ENCODE assay signal across 10 mouse cellular contexts in genomic region chr4:98739753-98740152, GRCm38 (mm10). TPM values are rescaled to one million over a fixed set of nuclear protein-coding genes. Genes with fewer than 3 reads are reported as not detected.
DNase-seq lines count a peak whose midpoint lies in the region; ATAC-seq and TF ChIP-seq lines count a peak whose summit lies in the region.
"Had no signal": no experiment of that assay in that cellular context is flagged by ENCODE, and none has a peak within 500 bp of the region (broad histone marks: within the 10 kb centered on the region; RNA-seq: fewer than 3 reads in every experiment).

No protein-coding gene starts in this region.

- ATAC-seq in frontal cortex, adult (ENCODE audit: low TSS enrichment): peak; percentile 80
- ATAC-seq in liver, embryonic 14.5 days (ENCODE audit: insufficient read depth): no peak
- ATAC-seq in liver, embryonic 11.5 days (replicated peaks; ENCODE audit: low FRiP score): no peak

- no peaks in the 10 kb centered on the region for H3K27me3 ChIP-seq in liver, embryonic 14.5 days (ENCODE audit: control insufficient read depth, insufficient read depth, low read length)
- no peaks in the 10 kb centered on the region for H3K27me3 ChIP-seq in liver, embryonic 11.5 days (replicated peaks; ENCODE audit: control insufficient read depth, insufficient read depth, low read length)
- H3K27me3 ChIP-seq: heart, embryonic 15.5 days had no signal

- H3K4me2 ChIP-seq in liver, embryonic 14.5 days (ENCODE audit: low read depth): no peak overlapping the region
- no peak overlapping the region for H3K4me2 ChIP-seq in liver, embryonic 11.5 days
- H3K4me2 ChIP-seq: heart, embryonic 15.5 days had no signal

- no peak for TF ChIP-seq EP300 in liver, embryonic 14.5 days (IDR thresholded peaks at IDR 0.05; ENCODE audit: low read depth)

- H3K9ac ChIP-seq in liver, embryonic 14.5 days (replicated peaks): no peak overlapping the region
- no peak overlapping the region for H3K9ac ChIP-seq in liver, embryonic 11.5 days (ENCODE audit: low read depth, low read length)
- H3K9ac ChIP-seq: heart, embryonic 15.5 days had no signal

- 34% methylated on average over 2 of the region's 2 CpGs for WGBS in liver, embryonic 14.5 days (ENCODE audit: insufficient replicate concordance)
- 53% methylated on average over 2 of the region's 2 CpGs for WGBS in liver, embryonic 11.5 days

- H3K9me3 ChIP-seq in liver, embryonic 14.5 days (ENCODE audit: control insufficient read depth, low read length): no peaks in the 10 kb centered on the region
- no peaks in the 10 kb centered on the region for H3K9me3 ChIP-seq in liver, embryonic 11.5 days (ENCODE audit: control insufficient read depth, low read length)
- H3K9me3 ChIP-seq: heart, embryonic 15.5 days had no signal

- no peak for TF ChIP-seq POLR2A in brain, embryonic 14.5 days (IDR thresholded peaks at IDR 0.05; ENCODE audit: borderline replicate concordance, extremely low read depth, insufficient read depth, insufficient read length, poor library complexity, severe bottlenecking)

- H3K4me3 ChIP-seq in liver, embryonic 14.5 days (ENCODE audit: insufficient read depth in 1 of 2, low read depth in 2 of 2, low read length in 2 of 2): no peak overlapping the region
- no peak overlapping the region for H3K4me3 ChIP-seq in liver, embryonic 11.5 days (ENCODE audit: low read depth, low read length)
- H3K4me3 ChIP-seq: heart, embryonic 15.5 days; myocyte had no signal

- TF ChIP-seq CTCF in liver, embryonic 14.5 days (IDR thresholded peaks at IDR 0.05; ENCODE audit: low read depth): peak; percentile 6; the same call in 1 of the 2 replicates
- peak; percentile 44; the same call in 1 of the 2 replicates for TF ChIP-seq CTCF in brain, embryonic 14.5 days (IDR thresholded peaks at IDR 0.05; ENCODE audit: borderline replicate concordance, extremely low read depth, insufficient read depth, insufficient read length)

- no peak for DNase-seq in frontal cortex, postnatal 10 days (ENCODE audit: low spot score in 2 of 2)
- no peak for DNase-seq in liver, embryonic 14.5 days (ENCODE audit: low read depth in 3 of 3, low spot score in 3 of 3)
- DNase-seq in liver, embryonic 11.5 days (ENCODE audit: low spot score): no peak
- DNase-seq in brain, embryonic 14.5 days (ENCODE audit: low read depth): peak; percentile 84
- peak; percentile 22 for DNase-seq in lung, postnatal 14 days
- DNase-seq in ovary, postnatal 14 days (ENCODE audit: low spot score): no peak
- DNase-seq in gastrocnemius, postnatal 36 days: no peak

- intact Hi-C loops in gastrocnemius, postnatal 36 days (cut with DNase I): loop anchor here (2.0 to 10.0 kb wide), 2 partner anchors 147 to 445 kb away; no protein-coding TSS in a partner anchor

- H3K36me3 ChIP-seq in liver, embryonic 14.5 days (replicated peaks; ENCODE audit: control insufficient read depth, insufficient read depth, low read depth): no peaks in the 10 kb centered on the region
- no peaks in the 10 kb centered on the region for H3K36me3 ChIP-seq in liver, embryonic 11.5 days (ENCODE audit: control insufficient read depth, insufficient read depth, low read length)
- H3K36me3 ChIP-seq: heart, embryonic 15.5 days had no signal

- no peak overlapping the region for H3K27ac ChIP-seq in liver, embryonic 14.5 days
- no peak overlapping the region for H3K27ac ChIP-seq in liver, embryonic 11.5 days (ENCODE audit: low read depth, low read length)
- H3K27ac ChIP-seq: heart, embryonic 15.5 days had no signal

- H3K4me1 ChIP-seq in liver, embryonic 14.5 days (replicated peaks; ENCODE audit: control insufficient read depth in 2 of 2, insufficient read depth in 2 of 2, low read length in 1 of 2): no peaks in the 10 kb centered on the region
- no peaks in the 10 kb centered on the region for H3K4me1 ChIP-seq in liver, embryonic 11.5 days (replicated peaks; ENCODE audit: control insufficient read depth, insufficient read depth, low read length)

RNA-seq across cellular contexts. Expression of gene L1td1, which starts 13.2 kb away (rescaled TPM):
- polyA plus RNA-seq in liver, embryonic 14.5 days (2012; rRNA removed): not detected in 2 replicates
- not detected in 2 replicates for polyA plus RNA-seq in liver, embryonic 14.5 days (2014; fragmentation: Nextera tagmentation; extraction: Ambion mirVana)
- 0.05 TPM in 1 of 2 replicates, not detected in the other for polyA plus RNA-seq in liver, embryonic 11.5 days (2014; fragmentation: Nextera tagmentation; extraction: Ambion mirVana)
- polyA plus RNA-seq in brain, embryonic 14.5 days (2012; rRNA removed): 0.04 and 0.31 TPM in 2 replicates
- not detected for total RNA-seq in gastrocnemius, postnatal 36 days (2021)
- polyA plus RNA-seq: heart, embryonic 15.5 days; myocyte had no signal

Comparison
In these comparisons a context has a peak if more than half of its experiments do, and no peak if none do; other contexts are left out.
1. DNase-seq: peak in brain, embryonic 14.5 days (single experiment) and lung, postnatal 14 days (single experiment); none in frontal cortex, postnatal 10 days (0 of 2), liver, embryonic 14.5 days (0 of 3), liver, embryonic 11.5 days (single experiment), ovary, postnatal 14 days (single experiment) and gastrocnemius, postnatal 36 days (0 of 2).